Mouse (Mus musculus): ENCODE data around the gene Clec4n. TPM values are rescaled to one million over a fixed set of nuclear protein-coding genes. Genes with fewer than 3 reads are reported as not detected.
"Not testable (repeated sequence)": the region's sequence is repeated elsewhere in the genome, so short reads cannot be mapped to it uniquely, and the experiment has no call there.

Gene Clec4n
- polyA plus RNA-seq, 1 experiment from 2014 or later: 1.5 TPM

DNA sequence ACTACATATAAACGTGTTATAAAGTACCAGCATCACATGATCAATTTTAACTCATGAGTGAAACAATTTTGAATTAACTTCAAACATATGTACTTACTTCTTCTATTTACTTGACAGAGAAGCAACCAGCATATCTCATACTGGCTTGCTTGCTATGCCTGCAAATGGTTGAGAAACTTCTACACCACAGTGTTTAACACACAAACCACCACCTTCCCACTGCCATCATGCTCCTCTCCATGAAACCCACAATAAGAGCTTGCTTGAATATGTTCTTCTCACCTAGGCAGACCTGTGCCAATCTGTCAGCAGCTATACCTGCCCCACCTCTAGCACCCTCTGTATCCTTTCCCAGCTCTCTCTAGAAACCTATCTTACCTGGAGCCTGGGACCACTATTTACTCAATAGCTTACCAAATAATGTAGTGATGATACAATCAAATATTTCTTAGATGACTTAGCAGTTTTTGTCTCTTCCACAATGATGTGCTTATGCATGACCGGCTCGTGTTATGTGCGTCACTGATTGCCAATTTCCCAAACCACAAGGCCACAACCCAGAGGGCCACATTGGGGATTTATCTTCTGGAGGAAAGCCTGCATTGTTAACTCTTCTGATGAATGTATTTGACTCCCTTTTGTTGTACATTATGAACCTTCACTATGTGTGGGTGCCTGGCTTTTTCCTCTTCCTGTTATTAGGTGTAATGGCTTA is 30.4 kb downstream of the Clec4n start:
- H3K9ac ChIP-seq: no peak overlapping the region
- H3K27me3 ChIP-seq: no peaks in the 10 kb centered on the region
- no peak overlapping the region for H3K27ac ChIP-seq
- H3K4me1 ChIP-seq: no peaks in the 10 kb centered on the region
- no peak overlapping the region for H3K4me3 ChIP-seq
- H3K9me3 ChIP-seq: no peaks in the 10 kb centered on the region
- H3K4me2 ChIP-seq: no peak overlapping the region
- WGBS: 81% methylated on average over 4 of the region's 4 CpGs
- H3K36me3 ChIP-seq: no peaks in the 10 kb centered on the region
- ATAC-seq (ENCODE audit: insufficient number of reproducible peaks, insufficient read depth, low FRiP score, low TSS enrichment, low read depth): no peak

DNA sequence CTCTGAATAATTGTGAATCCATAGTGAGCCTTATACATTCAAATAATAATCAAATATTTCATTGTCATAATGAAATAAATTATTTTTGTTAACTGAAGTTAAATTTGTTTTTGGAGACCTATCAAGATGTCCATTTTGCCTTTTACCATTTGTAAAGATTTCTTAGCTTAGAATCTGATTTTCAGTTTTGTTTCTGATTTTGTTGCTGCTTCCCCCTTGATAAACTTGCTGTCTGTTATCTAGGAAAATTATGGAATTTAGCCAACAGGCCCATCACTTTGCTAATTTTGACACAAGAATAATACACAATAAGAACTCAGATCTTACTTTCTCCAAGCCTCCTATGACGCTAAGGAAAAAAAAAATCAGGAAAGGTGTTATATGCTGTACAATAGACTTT is 31.2 kb downstream of the Clec4n start:
- Histone ChIP-seq H3K9me3 (no peaks in the 10 kb centered on the region), H3K36me3 (no peaks in the 10 kb centered on the region), H3K4me3 (no peak overlapping the region), H3K4me2 (no peak overlapping the region), H3K27me3 (no peaks in the 10 kb centered on the region), H3K9ac (no peak overlapping the region), H3K4me1 (no peaks in the 10 kb centered on the region), H3K27ac (no peak overlapping the region)
- ATAC-seq (ENCODE audit: insufficient number of reproducible peaks, insufficient read depth, low FRiP score, low TSS enrichment, low read depth): no peak
- WGBS: 82% methylated on average over 1 of the region's 1 CpGs

DNA sequence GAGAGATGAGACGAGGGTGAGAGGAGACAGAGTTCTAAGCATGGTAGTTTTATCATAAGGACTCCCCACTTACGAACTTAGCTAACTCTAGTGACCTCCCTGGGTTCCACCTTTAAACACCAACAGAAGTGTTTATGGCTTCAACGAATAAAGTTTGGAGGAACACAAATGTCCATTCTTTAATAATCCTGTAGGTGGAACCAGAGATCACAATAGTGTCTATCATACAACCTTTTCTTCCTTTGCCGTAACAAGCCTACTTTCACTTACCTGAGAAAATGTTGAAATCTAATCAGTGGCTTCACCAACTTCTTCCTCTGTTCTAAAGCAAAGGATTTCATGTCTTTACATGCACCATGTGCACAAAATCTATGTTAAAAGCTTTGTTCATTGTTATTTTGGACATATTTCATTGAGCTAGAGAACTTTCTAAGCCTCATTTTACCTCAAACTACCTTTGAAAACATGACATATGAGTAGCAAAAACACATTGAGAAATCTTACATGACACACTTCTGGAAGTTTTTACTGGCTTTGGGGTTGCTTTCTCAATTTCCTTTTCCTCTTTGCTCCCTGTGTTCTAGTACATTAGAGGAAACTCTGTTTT is 32.0 kb downstream of the Clec4n start, which contains the start of gene Clec4d:
Clec4d (plus strand) TSS at position 557 of the 607 bp plus-strand sequence.
- Histone ChIP-seq H3K9me3 (no peaks in the 10 kb centered on the region), H3K4me2 (no peak within 1 kb of the TSS), H3K36me3 (no peaks in the 10 kb centered on the region), H3K9ac (no peak within 1 kb of the TSS), H3K4me1 (no peaks in the 10 kb centered on the region), H3K4me3 (no peak within 1 kb of the TSS), H3K27me3 (no peaks in the 10 kb centered on the region), H3K27ac (no peak within 1 kb of the TSS)
- WGBS: 74% methylated on average over 4 of the region's 4 CpGs
- no peak for ATAC-seq (ENCODE audit: insufficient number of reproducible peaks, insufficient read depth, low FRiP score, low TSS enrichment, low read depth)

GRCm38 (mm10) chr6:123264194-123264593 is 34.6 kb downstream of the Clec4n start:
- Histone ChIP-seq H3K9ac (no peak overlapping the region), H3K9me3 (no peaks in the 10 kb centered on the region)

GRCm38 (mm10) chr6:123265809-123266208 is 36.2 kb downstream of the Clec4n start:
- Histone ChIP-seq H3K27me3 (no peaks in the 10 kb centered on the region), H3K36me3 (no peaks in the 10 kb centered on the region), H3K27ac (no peak overlapping the region), H3K9me3 (no peaks in the 10 kb centered on the region), H3K4me3 (no peak overlapping the region), H3K9ac (no peak overlapping the region), H3K4me1 (no peaks in the 10 kb centered on the region), H3K4me2 (no peak overlapping the region)
- 82% methylated on average over 4 of the region's 4 CpGs for WGBS
- ATAC-seq (ENCODE audit: insufficient number of reproducible peaks, insufficient read depth, low FRiP score, low TSS enrichment, low read depth): no peak

More at GRCm38 (mm10) chr6:123264194-123264593, 34.6 kb downstream of the Clec4n start:
- WGBS: 93% methylated on average over 3 of the region's 3 CpGs
- Histone ChIP-seq H3K4me3 (no peak overlapping the region), H3K27ac (no peak overlapping the region), H3K36me3 (no peaks in the 10 kb centered on the region), H3K27me3 (no peaks in the 10 kb centered on the region), H3K4me1 (no peaks in the 10 kb centered on the region), H3K4me2 (no peak overlapping the region)
- ATAC-seq (ENCODE audit: insufficient number of reproducible peaks, insufficient read depth, low FRiP score, low TSS enrichment, low read depth): no peak

- 85% methylated on average over 5 of the region's 5 CpGs for WGBS
- H3K4me1 ChIP-seq: no peaks in the 10 kb centered on the region
- no peaks in the 10 kb centered on the region for H3K27me3 ChIP-seq
- no peak overlapping the region for H3K9ac ChIP-seq
- H3K9me3 ChIP-seq: no peaks in the 10 kb centered on the region
- H3K4me2 ChIP-seq: no peak overlapping the region
- no peak overlapping the region for H3K4me3 ChIP-seq
- H3K27ac ChIP-seq: no peak overlapping the region
- no peak for ATAC-seq (ENCODE audit: insufficient number of reproducible peaks, insufficient read depth, low FRiP score, low TSS enrichment, low read depth)
- H3K36me3 ChIP-seq: no peaks in the 10 kb centered on the region
These were observed 37.3 kb downstream of the Clec4n start for GRCm38 (mm10) chr6:123266945-123267344.

GRCm38 (mm10) chr6:123279443-123279842 is 49.8 kb downstream of the Clec4n start:
- H3K27me3 ChIP-seq: no peaks in the 10 kb centered on the region
- ATAC-seq (ENCODE audit: insufficient number of reproducible peaks, insufficient read depth, low FRiP score, low TSS enrichment, low read depth): no peak
- WGBS: 92% methylated on average over 2 of the region's 2 CpGs

DNA sequence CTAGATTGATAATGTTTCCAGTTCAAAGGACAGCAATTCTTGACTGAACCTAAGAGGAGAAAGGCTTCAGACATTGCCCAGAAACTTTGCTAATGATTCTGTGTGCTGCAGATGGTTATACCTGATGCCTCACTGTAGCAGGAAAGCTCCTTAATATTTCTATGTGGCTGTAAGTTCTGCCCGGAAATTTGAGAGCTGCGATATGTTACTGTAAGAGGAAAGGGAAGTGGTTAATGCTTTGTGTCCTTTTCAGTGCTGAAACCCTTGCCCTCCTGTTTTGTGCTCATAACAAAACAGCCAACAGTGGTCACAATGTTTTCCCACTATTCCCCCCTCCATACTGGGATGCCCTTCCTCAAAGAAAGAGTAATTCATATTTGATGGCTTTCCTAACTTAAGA is 56.7 kb downstream of the Clec4n start:
- Histone ChIP-seq H3K4me2 (no peak overlapping the region), H3K4me1 (no peaks in the 10 kb centered on the region), H3K9me3 (no peaks in the 10 kb centered on the region), H3K36me3 (no peaks in the 10 kb centered on the region), H3K27ac (no peak overlapping the region), H3K9ac (no peak overlapping the region), H3K4me3 (no peak overlapping the region), H3K27me3 (no peaks in the 10 kb centered on the region)
- ATAC-seq (ENCODE audit: insufficient number of reproducible peaks, insufficient read depth, low FRiP score, low TSS enrichment, low read depth): no peak
- 90% methylated on average over 2 of the region's 2 CpGs for WGBS

More at GRCm38 (mm10) chr6:123279443-123279842, 49.8 kb downstream of the Clec4n start:
- H3K27ac ChIP-seq: no peak overlapping the region
- H3K9ac ChIP-seq: no peak overlapping the region
- H3K4me1 ChIP-seq: no peaks in the 10 kb centered on the region
- H3K9me3 ChIP-seq: no peaks in the 10 kb centered on the region
- H3K4me3 ChIP-seq: no peak overlapping the region
- no peaks in the 10 kb centered on the region for H3K36me3 ChIP-seq
- H3K4me2 ChIP-seq: no peak overlapping the region

DNA sequence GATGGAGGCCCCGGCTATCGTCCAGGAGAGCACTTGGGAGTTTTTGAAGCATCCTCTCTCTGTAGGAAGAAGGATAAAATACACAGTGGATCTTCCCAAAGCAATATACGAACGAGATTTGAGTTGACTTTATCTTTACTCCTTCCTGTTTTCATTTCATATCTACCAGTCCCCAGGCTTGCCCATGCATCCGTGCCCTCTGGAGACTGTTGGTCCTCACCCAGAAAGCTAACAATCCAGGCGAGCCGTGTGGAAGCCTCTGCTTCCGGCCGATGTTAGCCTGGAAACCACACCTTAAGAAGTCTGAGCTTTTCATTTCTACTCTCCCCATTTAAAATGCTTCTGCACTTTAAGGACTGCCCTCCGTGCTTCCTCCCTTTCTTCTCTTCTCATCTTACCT is 59.3 kb downstream of the Clec4n start:
- H3K9ac ChIP-seq: no peak overlapping the region
- H3K4me1 ChIP-seq: no peaks in the 10 kb centered on the region
- H3K9me3 ChIP-seq: no peaks in the 10 kb centered on the region
- no peaks in the 10 kb centered on the region for H3K27me3 ChIP-seq
- no peak overlapping the region for H3K27ac ChIP-seq
- H3K4me3 ChIP-seq: no peak overlapping the region
- no peak overlapping the region for H3K4me2 ChIP-seq
- 81% methylated on average over 10 of the region's 10 CpGs for WGBS
- no peaks in the 10 kb centered on the region for H3K36me3 ChIP-seq
- no peak for ATAC-seq (ENCODE audit: insufficient number of reproducible peaks, insufficient read depth, low FRiP score, low TSS enrichment, low read depth)

- no peak for ATAC-seq (ENCODE audit: insufficient number of reproducible peaks, insufficient read depth, low FRiP score, low TSS enrichment, low read depth)
- Histone ChIP-seq H3K4me2 (no peak within 1 kb of the TSS), H3K4me1 (no peaks in the 10 kb centered on the region), H3K27me3 (no peaks in the 10 kb centered on the region), H3K9ac (no peak within 1 kb of the TSS), H3K36me3 (no peaks in the 10 kb centered on the region), H3K27ac (no peak within 1 kb of the TSS), H3K4me3 (no peak within 1 kb of the TSS), H3K9me3 (no peaks in the 10 kb centered on the region)
- WGBS: 75% methylated on average over 4 of the region's 4 CpGs
These were observed 60.1 kb downstream of the Clec4n start, which contains the start of gene Clec4e for GRCm38 (mm10) chr6:123289753-123290152. Gene Clec4e (minus strand): TSS chr6:123289870.

GRCm38 (mm10) chr6:123292751-123293400 is 63.2 kb downstream of the Clec4n start:
- no peak overlapping the region for H3K4me2 ChIP-seq
- no peaks in the 10 kb centered on the region for H3K36me3 ChIP-seq
- 88% methylated on average over 1 of the region's 1 CpGs for WGBS
- H3K4me3 ChIP-seq: no peak overlapping the region
- no peaks in the 10 kb centered on the region for H3K4me1 ChIP-seq
- H3K9me3 ChIP-seq: no peaks in the 10 kb centered on the region
- H3K9ac ChIP-seq: no peak overlapping the region
- no peak overlapping the region for H3K27ac ChIP-seq
- no peaks in the 10 kb centered on the region for H3K27me3 ChIP-seq
- no peak for ATAC-seq (ENCODE audit: insufficient number of reproducible peaks, insufficient read depth, low FRiP score, low TSS enrichment, low read depth)

DNA sequence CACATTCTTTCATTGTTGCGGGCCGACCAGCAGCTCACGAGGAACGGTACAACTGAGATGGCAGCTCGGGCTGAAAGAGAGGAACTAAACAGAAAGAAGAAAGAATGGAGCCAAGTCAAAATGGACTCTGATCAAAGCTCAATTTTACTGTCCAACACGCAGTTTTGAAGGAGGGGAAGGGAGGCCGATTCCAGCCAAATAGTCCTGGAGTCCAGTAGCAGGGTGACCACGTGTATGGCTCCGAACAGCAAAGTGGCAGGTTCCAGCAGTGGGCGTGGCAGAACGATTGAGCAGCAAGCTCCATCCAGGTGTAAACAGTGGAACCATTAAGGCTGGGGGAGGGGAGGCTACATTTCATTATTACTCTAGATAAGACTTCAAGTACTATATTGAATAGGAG is 63.9 kb downstream of the Clec4n start:
- 82% methylated on average over 11 of the region's 11 CpGs for WGBS
- H3K9ac ChIP-seq; H3K27me3 ChIP-seq; H3K36me3 ChIP-seq; H3K9me3 ChIP-seq; ATAC-seq (ENCODE audit: insufficient number of reproducible peaks, insufficient read depth, low FRiP score, low TSS enrichment, low read depth); H3K27ac ChIP-seq; H3K4me2 ChIP-seq; H3K4me1 ChIP-seq; H3K4me3 ChIP-seq: not testable (repeated sequence)
